8 mouse cellular contexts compared by ENCODE assay signal in genomic region chr11:71758211-71759110, GRCm38 (mm10). TPM values are rescaled to one million over a fixed set of nuclear protein-coding genes. Genes with fewer than 3 reads are reported as not detected.
DNase-seq lines count a peak whose midpoint lies in the region; ATAC-seq and TF ChIP-seq lines count a peak whose summit lies in the region.
"Had no signal": no experiment of that assay in that cellular context is flagged by ENCODE, and none has a peak within 500 bp of the region (broad histone marks: within the 10 kb centered on the region; RNA-seq: fewer than 3 reads in every experiment).

No protein-coding gene starts in this region.

- no peak overlapping the region for H3K4me3 ChIP-seq in forebrain, postnatal 0 days (ENCODE audit: low read depth, low read length)
- H3K4me3 ChIP-seq in neural tube, embryonic 14.5 days (ENCODE audit: low read depth, low read length) = no peak overlapping the region
- H3K4me3 ChIP-seq in lung, adult 2 months (replicated peaks; ENCODE audit: extremely low read depth, low read depth, low read length) = no peak overlapping the region
- H3K4me3 ChIP-seq: heart, embryonic 15.5 days had no signal

- peak; percentile 94 for ATAC-seq in forebrain, postnatal 0 days
- peak; percentile 89 for ATAC-seq in neural tube, embryonic 14.5 days (ENCODE audit: low read depth)

- peak overlapping the region; percentile 6; the same call in 1 of the 2 replicates for H3K4me2 ChIP-seq in forebrain, postnatal 0 days (ENCODE audit: low read depth)
- no peak overlapping the region for H3K4me2 ChIP-seq in neural tube, embryonic 14.5 days (ENCODE audit: low read depth, low read length)
- H3K4me2 ChIP-seq: heart, embryonic 15.5 days had no signal

- no peak for TF ChIP-seq POLR2A in lung, adult 2 months (IDR thresholded peaks at IDR 0.05; ENCODE audit: borderline replicate concordance, extremely low read depth, low read depth, low read length)

- peaks cover 37% of the 10 kb centered on the region for H3K4me1 ChIP-seq in forebrain, postnatal 0 days (ENCODE audit: insufficient read depth)
- peaks cover 25% of the 10 kb centered on the region; the same call in 1 of the 2 replicates for H3K4me1 ChIP-seq in neural tube, embryonic 14.5 days (ENCODE audit: control insufficient read depth, insufficient read depth, low read length)
- peaks cover 5% of the 10 kb centered on the region for H3K4me1 ChIP-seq in lung, adult 2 months (ENCODE audit: control insufficient read depth, insufficient read depth, low read length)
- H3K4me1 ChIP-seq: heart, embryonic 15.5 days had no signal

- no peaks in the 10 kb centered on the region for H3K9me3 ChIP-seq in forebrain, postnatal 0 days (ENCODE audit: low read length)
- no peaks in the 10 kb centered on the region for H3K9me3 ChIP-seq in neural tube, embryonic 14.5 days (ENCODE audit: control insufficient read depth, low read length)
- H3K9me3 ChIP-seq: heart, embryonic 15.5 days had no signal

- H3K9ac ChIP-seq in forebrain, postnatal 0 days = 0 out of 2 replicates have a peak overlapping the region, but pooled peaks have one; percentile 6
- H3K9ac ChIP-seq in neural tube, embryonic 14.5 days (replicated peaks; ENCODE audit: low read depth, low read length) = no peak overlapping the region
- H3K9ac ChIP-seq: heart, embryonic 15.5 days had no signal

- H3K27ac ChIP-seq in forebrain, postnatal 0 days (ENCODE audit: low read depth, low read length) = peak overlapping the region; percentile 74
- peak overlapping the region; percentile 78 for H3K27ac ChIP-seq in neural tube, embryonic 14.5 days (ENCODE audit: low read depth, low read length)
- H3K27ac ChIP-seq: heart, embryonic 15.5 days had no signal

- no peaks in the 10 kb centered on the region for H3K27me3 ChIP-seq in forebrain, postnatal 0 days (ENCODE audit: insufficient read depth, low read length)
- H3K27me3 ChIP-seq in neural tube, embryonic 14.5 days (ENCODE audit: control insufficient read depth, insufficient read depth, low read length) = no peaks in the 10 kb centered on the region

- TF ChIP-seq CTCF in forebrain, postnatal 0 days (IDR thresholded peaks at IDR 0.05; ENCODE audit: low read depth) = no peak
- no peak for TF ChIP-seq CTCF in lung, adult 2 months (IDR thresholded peaks at IDR 0.05; ENCODE audit: insufficient read depth, low read length)

- WGBS in forebrain, postnatal 0 days = 13% methylated on average over 21 of the region's 21 CpGs
- 17% methylated on average over 21 of the region's 21 CpGs for WGBS in neural tube, embryonic 14.5 days
- WGBS in lung, adult 2 months = 59% methylated on average over 21 of the region's 21 CpGs

- peak; percentile 36 to 44 for DNase-seq in cerebellum, postnatal 36 days
- peak; percentile 81 for DNase-seq in forebrain, postnatal 0 days
- DNase-seq in left cerebral cortex, adult 18-20 months (ENCODE audit: low spot score in 2 of 2) = peak; percentile 47 to 52
- DNase-seq in lung, adult 2 months = no peak
- no peak for DNase-seq in urinary bladder, postnatal 4 days (ENCODE audit: low spot score in 2 of 2)
- DNase-seq in B cell, adult 2 months = no peak

- H3K36me3 ChIP-seq in forebrain, postnatal 0 days (ENCODE audit: insufficient read depth) = peaks cover 4% of the 10 kb centered on the region; the same call in 1 of the 2 replicates
- H3K36me3 ChIP-seq in neural tube, embryonic 14.5 days (ENCODE audit: control insufficient read depth, insufficient read depth, low read length) = no peaks in the 10 kb centered on the region
- H3K36me3 ChIP-seq: heart, embryonic 15.5 days had no signal

RNA-seq across cellular contexts. Expression of gene Wscd1, which starts 8.7 kb away (rescaled TPM):
- 91.6 and 96.7 TPM in 2 replicates for total RNA-seq in forebrain, postnatal 0 days (2014; rRNA removed)
- 46.7 and 63.1 TPM in 2 replicates for polyA plus RNA-seq in forebrain, postnatal 0 days (2015; fragmentation: Nextera tagmentation; extraction: Ambion mirVana)
- 10 to 100 TPM; 56.4 to 63.6 TPM for total RNA-seq in left cerebral cortex, adult 18-20 months (2021)
- 42.4 and 44.1 TPM in 2 replicates for polyA plus RNA-seq in neural tube, embryonic 14.5 days (2014; fragmentation: Nextera tagmentation; extraction: Ambion mirVana)
- polyA plus RNA-seq in lung, adult 2 months (2012; rRNA removed) = 45.4 and 52.6 TPM in 2 replicates

Comparison
In these comparisons a context has a peak if more than half of its experiments do, and no peak if none do; other contexts are left out.
1. DNase-seq: peak in cerebellum, postnatal 36 days (2 of 2), forebrain, postnatal 0 days (single experiment) and left cerebral cortex, adult 18-20 months (2 of 2); none in lung, adult 2 months (single experiment), urinary bladder, postnatal 4 days (0 of 2) and B cell, adult 2 months (0 of 2).